Mouse (Mus musculus): ENCODE results near the gene Fam222b. TPM values are rescaled to one million over a fixed set of nuclear protein-coding genes. Genes with fewer than 3 reads are reported as not detected.

Fam222b gene
- polyA plus RNA-seq, 1 experiment from 2014 or later: 33.2 TPM

DNA sequence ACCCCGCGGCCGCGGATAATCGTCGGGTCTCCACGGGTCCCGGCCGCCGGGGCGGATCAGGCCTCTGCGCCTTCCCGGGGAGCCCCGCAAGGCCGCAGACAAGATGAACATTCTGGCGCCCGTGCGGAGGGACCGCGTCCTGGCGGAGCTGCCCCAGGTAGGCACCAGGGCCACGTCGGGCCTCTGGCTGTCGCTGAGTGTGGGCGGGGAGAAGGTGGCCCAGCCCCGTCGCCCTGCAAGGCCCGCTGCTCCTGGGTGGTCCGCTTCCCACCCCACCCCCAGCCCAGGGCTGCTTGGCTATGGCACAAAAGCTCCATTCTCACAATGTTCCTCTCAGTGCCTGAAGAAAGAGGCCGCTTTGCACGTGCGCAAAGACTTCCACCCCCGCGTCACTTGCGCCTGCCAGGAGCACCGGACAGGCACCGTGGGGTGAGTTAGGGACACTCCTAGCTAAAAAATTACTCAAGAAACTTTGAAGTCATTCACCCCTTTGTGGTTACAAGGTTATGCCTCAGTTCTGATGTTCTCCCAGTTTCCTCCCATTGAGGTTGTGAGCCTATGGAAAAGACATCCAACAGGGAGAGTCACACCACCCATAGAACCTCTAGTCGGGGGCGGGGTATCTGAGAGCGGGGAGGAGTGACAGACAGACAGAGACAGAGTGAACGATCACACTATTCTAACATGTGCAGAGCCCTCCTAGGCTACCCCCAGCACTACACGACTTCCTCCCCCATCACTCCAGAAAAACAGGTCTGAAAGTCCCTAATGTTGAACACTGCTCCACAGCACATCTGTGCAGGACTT is 95.0 kb downstream of the Fam222b start:
- WGBS: under 1% methylated on average over 42 of the region's 42 CpGs
- peak overlapping the region; percentile 65 for H3K4me3 ChIP-seq (ENCODE audit: low read depth, low read length)
- H3K9me3 ChIP-seq (ENCODE audit: control insufficient read depth, low read length): no peaks in the 10 kb centered on the region
- peak overlapping the region; percentile 83 for H3K9ac ChIP-seq (ENCODE audit: low read length)
- DNase-seq (ENCODE audit: low spot score) (peak; percentile 94), ATAC-seq (ENCODE audit: insufficient read depth, low FRiP score, low TSS enrichment) (peak; percentile 90)
- H3K4me2 ChIP-seq (ENCODE audit: low read depth): peak overlapping the region; percentile 52
- peak overlapping the region; percentile 92 for H3K27ac ChIP-seq (ENCODE audit: low read depth, low read length)
- no peaks in the 10 kb centered on the region for H3K27me3 ChIP-seq (ENCODE audit: control insufficient read depth, insufficient read depth, low read length)
- peaks cover 7% of the 10 kb centered on the region; the same call in 1 of the 2 replicates for H3K4me1 ChIP-seq (ENCODE audit: control insufficient read depth, insufficient read depth, low read length)
- peaks cover 8% of the 10 kb centered on the region for H3K36me3 ChIP-seq (ENCODE audit: control insufficient read depth, insufficient read depth, low read length)

DNA sequence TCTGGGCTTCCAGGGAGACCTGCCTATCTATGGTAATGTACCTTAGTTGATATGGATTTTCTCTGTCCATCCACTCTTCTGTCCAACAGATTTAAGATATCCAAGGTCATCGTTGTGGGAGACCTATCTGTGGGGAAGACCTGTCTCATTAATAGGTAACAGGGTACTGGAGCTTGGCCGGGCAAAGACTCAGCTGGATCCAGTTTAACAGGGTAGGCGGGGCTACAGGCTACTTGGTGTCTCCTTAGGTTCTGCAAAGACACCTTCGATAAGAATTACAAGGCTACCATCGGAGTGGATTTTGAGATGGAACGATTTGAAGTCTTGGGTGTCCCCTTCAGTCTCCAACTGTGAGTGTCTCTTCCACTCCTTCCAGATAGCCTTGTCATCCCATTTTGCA is 95.6 kb downstream of the Fam222b start:
- DNase-seq (ENCODE audit: low spot score) (no peak), ATAC-seq (ENCODE audit: insufficient read depth, low FRiP score, low TSS enrichment) (no peak)
- peak overlapping the region; percentile 92 for H3K27ac ChIP-seq (ENCODE audit: low read depth, low read length)
- peaks cover 8% of the 10 kb centered on the region for H3K36me3 ChIP-seq (ENCODE audit: control insufficient read depth, insufficient read depth, low read length)
- H3K27me3 ChIP-seq (ENCODE audit: control insufficient read depth, insufficient read depth, low read length): no peaks in the 10 kb centered on the region
- H3K4me1 ChIP-seq (ENCODE audit: control insufficient read depth, insufficient read depth, low read length): peaks cover 7% of the 10 kb centered on the region; the same call in 1 of the 2 replicates
- H3K9ac ChIP-seq (ENCODE audit: low read length): 0 out of 2 replicates have a peak overlapping the region, but pooled peaks have one; percentile 19
- 68% methylated on average over 6 of the region's 6 CpGs for WGBS
- peak overlapping the region; percentile 65; the same call in 1 of the 2 replicates for H3K4me3 ChIP-seq (ENCODE audit: low read depth, low read length)
- peak overlapping the region; percentile 52 for H3K4me2 ChIP-seq (ENCODE audit: low read depth)
- no peaks in the 10 kb centered on the region for H3K9me3 ChIP-seq (ENCODE audit: control insufficient read depth, low read length)

DNA sequence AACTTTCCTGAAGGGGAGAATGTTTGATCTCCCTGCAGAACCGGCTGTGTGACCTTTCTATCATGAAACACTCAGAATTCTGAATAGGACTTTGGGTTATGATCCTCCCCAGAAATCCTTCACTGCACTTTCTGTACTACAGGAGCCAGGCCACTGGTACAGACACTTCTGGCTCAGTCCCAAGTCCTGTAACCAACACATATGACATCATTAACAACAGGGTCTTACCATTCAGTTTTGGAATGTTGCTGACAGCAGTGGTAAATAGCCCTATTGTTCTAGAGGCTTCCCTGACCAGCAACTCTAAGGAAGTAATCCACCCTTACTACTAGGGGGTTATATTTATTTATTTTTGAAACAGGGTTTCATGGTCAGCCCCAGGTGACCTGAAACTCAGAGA is 98.7 kb downstream of the Fam222b start, which contains the start of gene Proca1:
TSS of gene Proca1 (plus strand) at position 280 of the 400 bp plus-strand sequence.
- H3K4me2 ChIP-seq (ENCODE audit: low read depth): peak within 1 kb of the TSS; percentile 46; the same call in 1 of the 2 replicates
- H3K36me3 ChIP-seq (ENCODE audit: control insufficient read depth, insufficient read depth, low read length): peaks cover 8% of the 10 kb centered on the region

DNA sequence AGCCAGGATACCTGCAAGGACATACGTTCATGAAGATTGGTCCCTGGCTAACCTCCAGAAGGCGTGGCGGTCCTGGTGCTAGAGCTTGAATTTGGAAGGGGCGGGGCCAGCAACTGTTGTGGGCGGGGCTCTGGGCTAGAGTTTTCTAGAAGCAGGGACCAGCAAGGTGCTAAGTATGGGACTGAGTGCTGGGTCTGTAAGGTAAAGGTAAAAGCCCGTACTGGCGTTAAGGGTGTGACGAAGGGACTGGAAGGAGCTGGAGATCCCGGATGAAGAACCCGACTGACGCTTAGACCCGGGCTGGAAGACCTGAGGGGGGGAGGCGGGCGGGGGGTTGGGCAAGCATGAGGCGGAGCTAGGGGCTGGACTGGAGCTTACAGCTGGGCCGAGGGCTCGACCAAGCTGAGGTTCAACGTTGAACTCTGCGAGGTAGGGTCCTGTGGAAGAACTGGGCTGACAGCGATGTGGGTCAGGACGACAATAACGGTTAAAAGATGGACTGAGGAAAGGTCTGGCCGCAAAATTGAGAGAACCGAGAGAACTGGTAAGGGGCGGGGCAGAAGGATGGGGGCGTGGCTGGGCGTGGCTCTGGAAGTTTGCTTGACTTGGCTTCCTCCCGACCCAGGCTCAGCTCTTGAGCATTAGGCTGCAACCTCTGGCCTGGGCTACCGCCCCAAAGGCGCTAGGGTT is 100.1 kb downstream of the Fam222b start:
- ATAC-seq (ENCODE audit: insufficient read depth, low FRiP score, low TSS enrichment): no peak
- H3K27me3 ChIP-seq (ENCODE audit: control insufficient read depth, insufficient read depth, low read length): no peaks in the 10 kb centered on the region
- H3K4me2 ChIP-seq (ENCODE audit: low read depth): peak overlapping the region; percentile 46
- peak overlapping the region; percentile 30 for H3K4me3 ChIP-seq (ENCODE audit: low read depth, low read length)
- no peak overlapping the region for H3K27ac ChIP-seq (ENCODE audit: low read depth, low read length)
- H3K4me1 ChIP-seq (ENCODE audit: control insufficient read depth, insufficient read depth, low read length): peaks cover 7% of the 10 kb centered on the region; the same call in 1 of the 2 replicates
- peak; percentile 74 for DNase-seq (ENCODE audit: low spot score)
- no peaks in the 10 kb centered on the region for H3K9me3 ChIP-seq (ENCODE audit: control insufficient read depth, low read length)
- H3K9ac ChIP-seq (ENCODE audit: low read length): no peak overlapping the region
- 2% methylated on average over 30 of the region's 30 CpGs for WGBS
- H3K36me3 ChIP-seq (ENCODE audit: control insufficient read depth, insufficient read depth, low read length): peaks cover 8% of the 10 kb centered on the region

More for the DNA sequence above, 98.7 kb downstream of the Fam222b start, which contains the start of gene Proca1:
- Histone ChIP-seq H3K9ac (ENCODE audit: low read length) (no peak within 1 kb of the TSS), H3K9me3 (ENCODE audit: control insufficient read depth, low read length) (no peaks in the 10 kb centered on the region), H3K4me3 (ENCODE audit: low read depth, low read length) (peak within 1 kb of the TSS; percentile 30), H3K27me3 (ENCODE audit: control insufficient read depth, insufficient read depth, low read length) (no peaks in the 10 kb centered on the region), H3K27ac (ENCODE audit: low read depth, low read length) (no peak within 1 kb of the TSS), H3K4me1 (ENCODE audit: control insufficient read depth, insufficient read depth, low read length) (peaks cover 7% of the 10 kb centered on the region; the same call in 1 of the 2 replicates)
- WGBS: 91% methylated on average over 1 of the region's 1 CpGs
- no peak for DNase-seq (ENCODE audit: low spot score)
- ATAC-seq (ENCODE audit: insufficient read depth, low FRiP score, low TSS enrichment): no peak

DNA sequence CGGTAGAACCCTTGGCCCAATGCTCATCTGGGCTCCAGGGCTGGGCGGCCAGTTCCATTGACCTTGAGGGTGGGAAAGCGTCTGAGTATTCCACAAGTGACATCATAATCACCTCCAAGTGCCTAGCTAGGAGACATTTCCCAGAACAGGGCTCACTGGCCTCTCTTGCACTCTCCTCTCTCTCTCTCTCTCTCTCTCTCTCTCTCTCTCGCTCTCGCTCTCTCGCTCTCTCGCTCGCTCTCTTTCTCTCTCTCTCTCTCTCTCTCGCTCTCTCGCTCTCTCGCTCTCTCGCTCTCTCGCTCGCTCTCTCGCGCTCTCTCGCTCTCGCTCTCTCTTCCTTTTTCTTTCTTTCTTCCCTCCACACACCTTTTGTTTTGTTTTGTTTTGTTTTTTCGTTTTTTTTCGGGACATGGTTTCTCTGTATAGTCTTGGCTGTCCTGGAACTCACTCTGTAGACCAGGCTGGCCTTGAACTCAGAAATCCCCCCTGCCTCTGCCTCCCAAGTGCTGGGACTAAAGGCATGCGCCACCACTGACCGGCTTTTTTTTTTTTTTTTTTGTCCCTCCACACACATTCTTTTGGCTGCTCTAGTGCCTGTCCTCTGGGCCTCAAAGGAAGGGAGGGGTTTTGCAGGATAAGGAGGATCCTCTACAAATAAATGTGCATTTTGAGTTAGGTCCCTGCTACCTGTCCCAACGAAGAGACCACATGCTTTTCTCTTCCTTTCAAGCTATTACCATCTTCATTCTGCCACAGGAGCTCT is 100.8 kb downstream of the Fam222b start:
- no peak for DNase-seq (ENCODE audit: low spot score)
- Histone ChIP-seq H3K4me3 (ENCODE audit: low read depth, low read length) (peak overlapping the region; percentile 30), H3K36me3 (ENCODE audit: control insufficient read depth, insufficient read depth, low read length) (peaks cover 8% of the 10 kb centered on the region), H3K9me3 (ENCODE audit: control insufficient read depth, low read length) (no peaks in the 10 kb centered on the region), H3K27me3 (ENCODE audit: control insufficient read depth, insufficient read depth, low read length) (no peaks in the 10 kb centered on the region), H3K4me1 (ENCODE audit: control insufficient read depth, insufficient read depth, low read length) (0 out of 2 replicates have a peak, but pooled peaks cover 2% of the 10 kb centered on the region), H3K4me2 (ENCODE audit: low read depth) (peak overlapping the region; percentile 46), H3K9ac (ENCODE audit: low read length) (no peak overlapping the region), H3K27ac (ENCODE audit: low read depth, low read length) (no peak overlapping the region)
- ATAC-seq (ENCODE audit: insufficient read depth, low FRiP score, low TSS enrichment): no peak
- 66% methylated on average over 23 of the region's 23 CpGs for WGBS

DNA sequence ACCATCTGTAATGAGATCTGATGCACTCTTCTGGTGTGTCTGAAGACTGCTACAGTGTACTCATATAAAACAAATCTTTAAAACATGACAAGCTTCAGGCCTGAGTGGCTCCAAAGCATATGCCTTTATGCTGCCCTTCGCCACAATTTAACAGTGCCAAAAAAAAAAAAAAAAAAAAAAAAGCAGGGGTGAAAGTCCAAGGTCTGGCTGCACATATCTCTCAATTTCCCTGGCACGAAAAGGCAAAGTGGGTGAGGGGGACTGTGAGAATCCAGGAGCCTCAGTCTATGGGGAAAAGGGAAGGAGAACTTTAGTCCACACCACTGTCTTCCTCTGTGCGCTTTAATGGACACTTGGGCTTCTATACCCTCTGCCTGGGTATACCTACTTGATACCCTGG is 107.9 kb downstream of the Fam222b start:
- no peak for ATAC-seq (ENCODE audit: insufficient read depth, low FRiP score, low TSS enrichment)
- Histone ChIP-seq H3K4me2 (ENCODE audit: low read depth) (no peak overlapping the region), H3K9ac (ENCODE audit: low read length) (no peak overlapping the region), H3K27ac (ENCODE audit: low read depth, low read length) (no peak overlapping the region), H3K4me3 (ENCODE audit: low read depth, low read length) (no peak overlapping the region), H3K9me3 (ENCODE audit: control insufficient read depth, low read length) (no peaks in the 10 kb centered on the region), H3K27me3 (ENCODE audit: control insufficient read depth, insufficient read depth, low read length) (no peaks in the 10 kb centered on the region), H3K36me3 (ENCODE audit: control insufficient read depth, insufficient read depth, low read length) (peaks cover 4% of the 10 kb centered on the region; the same call in 1 of the 2 replicates), H3K4me1 (ENCODE audit: control insufficient read depth, insufficient read depth, low read length) (peaks cover 28% of the 10 kb centered on the region)
- WGBS: 90% methylated on average over 3 of the region's 3 CpGs
- no peak for DNase-seq (ENCODE audit: low spot score)

DNA sequence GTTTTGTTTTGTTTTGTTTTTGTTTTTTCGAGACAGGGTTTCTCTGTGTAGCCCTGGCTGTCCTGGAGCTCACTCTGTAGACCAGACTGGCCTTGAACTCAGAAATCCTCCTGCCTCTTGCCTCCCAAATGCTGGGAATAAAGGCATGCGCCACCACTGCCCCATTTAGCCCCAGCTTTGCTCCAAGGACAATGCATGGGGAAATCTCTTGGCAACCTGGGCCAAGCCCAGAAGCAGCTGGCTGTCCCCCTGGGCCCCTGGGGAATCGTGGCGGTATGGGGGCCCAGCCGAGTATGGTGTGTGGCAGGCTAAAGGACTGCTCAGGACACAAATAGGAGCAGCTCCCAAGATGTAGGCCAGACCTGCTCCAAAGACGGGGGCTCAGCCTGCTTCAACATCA is 109.8 kb downstream of the Fam222b start:
- Histone ChIP-seq H3K4me1 (ENCODE audit: control insufficient read depth, insufficient read depth, low read length) (peaks cover 28% of the 10 kb centered on the region), H3K36me3 (ENCODE audit: control insufficient read depth, insufficient read depth, low read length) (peaks cover 18% of the 10 kb centered on the region), H3K27ac (ENCODE audit: low read depth, low read length) (peak overlapping the region; percentile 96), H3K27me3 (ENCODE audit: control insufficient read depth, insufficient read depth, low read length) (no peaks in the 10 kb centered on the region), H3K4me3 (ENCODE audit: low read depth, low read length) (no peak overlapping the region), H3K9me3 (ENCODE audit: control insufficient read depth, low read length) (no peaks in the 10 kb centered on the region), H3K4me2 (ENCODE audit: low read depth) (no peak overlapping the region), H3K9ac (ENCODE audit: low read length) (0 out of 2 replicates have a peak overlapping the region, but pooled peaks have one; percentile 26)
- DNase-seq (ENCODE audit: low spot score) (no peak), ATAC-seq (ENCODE audit: insufficient read depth, low FRiP score, low TSS enrichment) (no peak)
- 67% methylated on average over 6 of the region's 6 CpGs for WGBS
